Mouse (Mus musculus) G1E (cell line): ENCODE measurements at regions not wholly inside any gene's neighbourhood (a gene's known extent, or its start where the extent isn't known, plus 50 kb on each side); places are given as distances from the start of the nearest gene placed in this dataset.

Experiments
- CTCF ChIP-seq: IDR thresholded peaks from 2 replicates; pipeline ENCODE4 v1.5.1; 2012; ENCODE audit warnings: low read depth, low read length, inconsistent platforms, mixed read lengths
- GATA1 ChIP-seq: IDR thresholded peaks from 2 replicates; pipeline ENCODE4 v1.6.1; 2012; ENCODE audit warnings: borderline replicate concordance, low read length, inconsistent platforms, mixed read lengths
- POLR2AphosphoS5 ChIP-seq: IDR thresholded peaks from 2 replicates; pipeline ENCODE4 v1.6.1; 2012; ENCODE audit warnings: low read depth, low read length, inconsistent platforms; ENCODE audit not compliant: insufficient replicate concordance
- TAL1 ChIP-seq: conservative IDR thresholded peaks from 2 replicates; pipeline ENCODE4 v1.6.1; 2012; ENCODE audit warnings: low read depth, low read length, inconsistent platforms, mixed read lengths

DNA sequence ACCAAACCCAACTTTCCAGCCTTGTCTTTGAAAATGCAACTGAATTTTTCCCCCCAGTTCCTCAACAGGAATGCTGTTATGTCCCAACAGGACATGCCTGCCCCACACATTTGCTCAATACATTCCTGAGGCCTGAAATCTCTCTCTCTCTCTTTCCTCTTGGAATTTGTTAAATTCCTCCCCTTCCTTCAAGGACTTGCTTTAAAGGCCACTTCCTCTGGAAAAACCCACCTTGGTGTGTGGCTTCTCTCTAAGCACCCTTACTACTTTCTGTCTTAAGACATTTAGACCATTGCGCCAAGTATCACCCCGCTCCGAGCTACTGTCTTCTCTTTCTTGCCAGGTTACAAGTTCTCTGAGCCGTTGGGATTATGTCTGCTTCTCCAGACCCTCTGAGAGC is 151.2 kb upstream of the Smim15 start:
- TF ChIP-seq GATA1 (no peak), CTCF (no peak), POLR2AphosphoS5 (no peak), TAL1 (no peak)
